Mouse (Mus musculus): Measurements from ENCODE around the gene Ncbp2. TPM values are rescaled to one million over a fixed set of nuclear protein-coding genes. Genes with fewer than 3 reads are reported as not detected.

The Ncbp2 gene
- polyA plus RNA-seq, 1 experiment from 2014 or later, result 107 TPM

GRCm38 (mm10) chr16:31993195-31993594, 44.9 kb downstream of the Ncbp2 start:
- ATAC-seq (ENCODE audit: low FRiP score), result no peak
- H3K4me1 ChIP-seq (replicated peaks), result no peaks in the 10 kb centered on the region
- H3K27me3 ChIP-seq, result no peaks in the 10 kb centered on the region
- no peak overlapping the region for H3K27ac ChIP-seq
- H3K9me3 ChIP-seq, result no peaks in the 10 kb centered on the region
- no peak overlapping the region for H3K4me3 ChIP-seq
- peaks cover 35% of the 10 kb centered on the region for H3K36me3 ChIP-seq
- no peak overlapping the region for H3K9ac ChIP-seq
- no peak overlapping the region for H3K4me2 ChIP-seq
- WGBS, result 96% methylated on average over 4 of the region's 4 CpGs

GRCm38 (mm10) chr16:31993946-31994345, 45.6 kb downstream of the Ncbp2 start:
- Histone ChIP-seq H3K27me3 (no peaks in the 10 kb centered on the region), H3K36me3 (peaks cover 32% of the 10 kb centered on the region), H3K4me3 (no peak overlapping the region), H3K27ac (no peak overlapping the region), H3K9me3 (no peaks in the 10 kb centered on the region), H3K4me2 (no peak overlapping the region), H3K9ac (no peak overlapping the region), H3K4me1 (replicated peaks) (no peaks in the 10 kb centered on the region)
- ATAC-seq (ENCODE audit: low FRiP score), result no peak

- Histone ChIP-seq H3K36me3 (peaks cover 23% of the 10 kb centered on the region), H3K4me1 (replicated peaks) (peaks cover 7% of the 10 kb centered on the region), H3K27ac (no peak overlapping the region), H3K9me3 (no peaks in the 10 kb centered on the region), H3K4me2 (no peak overlapping the region), H3K9ac (no peak overlapping the region), H3K4me3 (no peak overlapping the region), H3K27me3 (no peaks in the 10 kb centered on the region)
- ATAC-seq (ENCODE audit: low FRiP score), result no peak
- whole genome bisulfite sequencing, result 91% methylated on average over 5 of the region's 5 CpGs
These were observed 48.1 kb downstream of the Ncbp2 start for GRCm38 (mm10) chr16:31996371-31996770.

- H3K9me3 ChIP-seq, result no peaks in the 10 kb centered on the region
- peak within 1 kb of the TSS; percentile 76 for H3K27ac ChIP-seq
- 1% methylated on average over 66 of the region's 66 CpGs for WGBS
- peaks cover 24% of the 10 kb centered on the region for H3K4me1 ChIP-seq (replicated peaks)
- H3K4me3 ChIP-seq, result peak within 1 kb of the TSS; percentile 80
- peak within 1 kb of the TSS; percentile 89 for H3K4me2 ChIP-seq
- ATAC-seq (ENCODE audit: low FRiP score), result peak; percentile 97
- no peaks in the 10 kb centered on the region for H3K27me3 ChIP-seq
- peaks cover 6% of the 10 kb centered on the region; the same call in 1 of the 2 replicates for H3K36me3 ChIP-seq
- H3K9ac ChIP-seq, result peak within 1 kb of the TSS; percentile 85
These were observed 54.5 kb downstream of the Ncbp2 start, which contains the start of gene Senp5 for GRCm38 (mm10) chr16:32002509-32003477. Senp5 (minus strand) TSS chr16:32003287.

GRCm38 (mm10) chr16:32004731-32005130, 56.4 kb downstream of the Ncbp2 start:
- H3K9me3 ChIP-seq, result no peaks in the 10 kb centered on the region
- WGBS, result over 99% methylated on average over 3 of the region's 3 CpGs

GRCm38 (mm10) chr16:32008529-32009293, 60.4 kb downstream of the Ncbp2 start:
- WGBS, result 71% methylated on average over 10 of the region's 10 CpGs
- H3K9ac ChIP-seq, result no peak overlapping the region
- no peak overlapping the region for H3K4me2 ChIP-seq
- H3K9me3 ChIP-seq, result no peaks in the 10 kb centered on the region
- no peak for ATAC-seq (ENCODE audit: low FRiP score)
- H3K27me3 ChIP-seq, result no peaks in the 10 kb centered on the region
- peaks cover 6% of the 10 kb centered on the region for H3K36me3 ChIP-seq
- peaks cover 4% of the 10 kb centered on the region; the same call in 1 of the 2 replicates for H3K4me1 ChIP-seq (replicated peaks)
- H3K27ac ChIP-seq, result no peak overlapping the region
- no peak overlapping the region for H3K4me3 ChIP-seq

More at GRCm38 (mm10) chr16:32004731-32005130, 56.4 kb downstream of the Ncbp2 start:
- no peak for ATAC-seq (ENCODE audit: low FRiP score)
- no peak overlapping the region for H3K27ac ChIP-seq
- no peak overlapping the region for H3K4me2 ChIP-seq
- H3K27me3 ChIP-seq, result no peaks in the 10 kb centered on the region
- no peak overlapping the region for H3K4me3 ChIP-seq
- H3K36me3 ChIP-seq, result peaks cover 3% of the 10 kb centered on the region; the same call in 1 of the 2 replicates
- H3K4me1 ChIP-seq (replicated peaks), result peaks cover 26% of the 10 kb centered on the region
- H3K9ac ChIP-seq, result no peak overlapping the region

GRCm38 (mm10) chr16:32009913-32010312, 61.6 kb downstream of the Ncbp2 start:
- WGBS, result 50% methylated on average over 5 of the region's 5 CpGs
- H3K36me3 ChIP-seq, result peaks cover 11% of the 10 kb centered on the region
- H3K27me3 ChIP-seq, result no peaks in the 10 kb centered on the region
- no peak for ATAC-seq (ENCODE audit: low FRiP score)
- H3K4me2 ChIP-seq, result no peak overlapping the region
- H3K4me3 ChIP-seq, result no peak overlapping the region
- 0 out of 2 replicates have a peak, but pooled peaks cover 3% of the 10 kb centered on the region for H3K4me1 ChIP-seq (replicated peaks)
- no peak overlapping the region for H3K27ac ChIP-seq
- no peak overlapping the region for H3K9ac ChIP-seq
- H3K9me3 ChIP-seq, result no peaks in the 10 kb centered on the region

GRCm38 (mm10) chr16:32010330-32010729, 62.0 kb downstream of the Ncbp2 start:
- no peak overlapping the region for H3K4me2 ChIP-seq
- H3K27me3 ChIP-seq, result no peaks in the 10 kb centered on the region
- 84% methylated on average over 4 of the region's 4 CpGs for WGBS

More at GRCm38 (mm10) chr16:32010330-32010729, 62.0 kb downstream of the Ncbp2 start:
- no peak overlapping the region for H3K4me3 ChIP-seq
- no peak overlapping the region for H3K9ac ChIP-seq
- no peak for ATAC-seq (ENCODE audit: low FRiP score)
- H3K36me3 ChIP-seq, result peaks cover 11% of the 10 kb centered on the region
- no peaks in the 10 kb centered on the region for H3K9me3 ChIP-seq
- H3K4me1 ChIP-seq (replicated peaks), result 0 out of 2 replicates have a peak, but pooled peaks cover 3% of the 10 kb centered on the region
- no peak overlapping the region for H3K27ac ChIP-seq

Small RNAs within 50 kb of the gene (microRNA-seq; reads per million reads assigned to microRNA genes)
- gene Gm26269, result not detected

Other genes starting within 250 kb of the Ncbp2 start
- gene Meltf, start 69.7 kb upstream of the Ncbp2 start, polyA plus RNA-seq (2015; fragmentation: Nextera tagmentation; extraction: Ambion mirVana), result 0.22 and 0.31 TPM in 2 replicates
- 2.3 and 3.4 TPM in 2 replicates for gene Pigz, start 14.7 kb upstream of the Ncbp2 start, polyA plus RNA-seq (2015; fragmentation: Nextera tagmentation; extraction: Ambion mirVana)
- gene 0610012G03Rik, start within 50 bp of the Ncbp2 start, polyA plus RNA-seq (2015; fragmentation: Nextera tagmentation; extraction: Ambion mirVana), result 105 and 113 TPM in 2 replicates
- 17.5 and 18.5 TPM in 2 replicates for gene Senp5, start 54.8 kb downstream of the Ncbp2 start, polyA plus RNA-seq (2015; fragmentation: Nextera tagmentation; extraction: Ambion mirVana)
- 35.3 and 36.2 TPM in 2 replicates for gene Pak2, start 130.8 kb downstream of the Ncbp2 start, polyA plus RNA-seq (2015; fragmentation: Nextera tagmentation; extraction: Ambion mirVana)
- gene Pigx, start 151.2 kb downstream of the Ncbp2 start, polyA plus RNA-seq (2015; fragmentation: Nextera tagmentation; extraction: Ambion mirVana), result 131 and 132 TPM in 2 replicates
- gene Cep19, start 151.3 kb downstream of the Ncbp2 start, polyA plus RNA-seq (2015; fragmentation: Nextera tagmentation; extraction: Ambion mirVana), result 48.4 and 52.0 TPM in 2 replicates
- 7.3 and 8.8 TPM in 2 replicates for gene Nrros, start 217.1 kb downstream of the Ncbp2 start, polyA plus RNA-seq (2015; fragmentation: Nextera tagmentation; extraction: Ambion mirVana)
- not detected in 2 replicates for gene Bex6, start 231.3 kb downstream of the Ncbp2 start, polyA plus RNA-seq (2015; fragmentation: Nextera tagmentation; extraction: Ambion mirVana)